Mouse (Mus musculus) brain, embryonic 14.5 days (tissue): Measurements from ENCODE around the gene Fam69a. TPM values are rescaled to one million over a fixed set of nuclear protein-coding genes. Genes with fewer than 3 reads are reported as not detected.
A peak's percentile ranks its signal among the peaks of the same experiment; 100 is the strongest.

ENCODE experiments used
- DNase-seq: peaks from one replicate; pipeline ENCODE4 v3.0.0-alpha.2; 2011; ENCODE audit warnings: low read depth
- CTCF ChIP-seq: fragments of 200-500 bp; IDR thresholded peaks from 2 replicates; pipeline ENCODE4 v1.5.1; 2012; ENCODE audit warnings: inconsistent platforms, mild to moderate bottlenecking, moderate library complexity, borderline replicate concordance; ENCODE audit not compliant: insufficient read depth, insufficient read length; ENCODE audit errors: extremely low read depth
- POLR2A ChIP-seq: fragments of 200-500 bp; IDR thresholded peaks from 2 replicates; pipeline ENCODE4 v1.6.1; 2012; ENCODE audit warnings: mild to moderate bottlenecking, inconsistent platforms, borderline replicate concordance; ENCODE audit not compliant: poor library complexity, insufficient read depth, insufficient read length, severe bottlenecking; ENCODE audit errors: extremely low read depth
- polyA plus RNA-seq: library from polyadenylated mRNA; depleted of rRNA; stranded (reverse); fragments of >200 nt; gene quantifications from 2 replicates; pipeline ENCODE4 v1.2.3, GENCODE M21; 2012

The Fam69a gene
- polyA plus RNA-seq, 1 experiment: 18.9 TPM

DNA sequence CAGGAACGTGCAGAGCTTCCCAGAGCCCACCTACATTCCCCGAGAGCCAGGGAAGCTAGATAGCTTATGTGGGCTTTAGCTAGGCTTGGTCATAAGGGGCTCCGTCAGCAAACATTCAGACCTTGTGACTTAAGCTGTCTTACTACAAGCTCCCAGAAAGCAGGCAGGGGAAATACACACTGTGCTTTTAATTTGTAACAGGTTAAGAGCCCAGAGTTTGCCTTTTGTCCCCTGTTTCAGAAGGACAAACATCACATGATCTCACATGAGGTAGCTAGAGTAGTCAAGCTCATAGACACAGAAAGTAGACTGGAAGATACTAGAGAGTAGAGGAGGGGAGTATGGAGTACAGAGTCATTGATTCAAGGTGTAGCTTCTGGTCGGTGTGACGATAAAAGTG lies 106.2 kb downstream of the Fam69a start:
- no peak for TF ChIP-seq CTCF
- TF ChIP-seq POLR2A: no peak

DNA sequence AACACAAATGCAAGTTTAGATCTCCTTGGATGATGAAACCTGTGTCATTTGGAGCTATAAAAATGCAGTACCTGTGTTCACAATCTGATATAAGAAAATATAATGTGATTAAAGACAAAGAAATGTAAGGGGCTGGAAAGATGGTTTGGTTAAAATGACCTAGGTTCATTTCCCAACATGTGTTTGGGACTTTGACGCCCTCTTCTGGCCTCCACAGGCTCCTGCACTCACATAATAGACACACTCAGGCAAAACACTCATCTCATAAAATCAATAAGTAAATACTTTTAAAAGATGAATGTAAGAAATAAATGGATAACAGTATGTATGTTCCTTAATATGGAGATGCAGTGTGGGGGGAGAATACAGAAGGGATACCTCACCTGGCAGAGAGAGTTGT lies 109.8 kb downstream of the Fam69a start:
- TF ChIP-seq POLR2A (no peak), CTCF (no peak)
- no peak for DNase-seq

More for the DNA sequence above, 106.2 kb downstream of the Fam69a start:
- no peak for DNase-seq

DNA sequence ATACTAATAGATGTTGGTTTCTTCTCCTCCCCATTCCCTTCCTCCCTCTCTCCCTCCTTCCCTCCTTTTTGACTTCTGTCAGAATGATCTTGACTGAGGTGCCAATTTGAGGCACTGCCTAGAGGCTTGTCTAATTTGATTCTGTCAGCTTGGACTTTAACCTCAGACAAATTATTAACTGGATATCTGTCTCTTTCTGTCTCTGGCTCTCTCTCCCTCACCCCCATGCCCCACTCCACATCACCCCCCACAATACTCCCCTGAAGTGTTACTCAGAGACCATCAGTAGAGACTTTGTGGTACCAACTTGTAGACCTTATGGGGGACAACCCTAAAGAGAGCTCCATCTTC lies 111.6 kb downstream of the Fam69a start:
- DNase-seq: no peak
- TF ChIP-seq POLR2A (no peak), CTCF (no peak)

DNA sequence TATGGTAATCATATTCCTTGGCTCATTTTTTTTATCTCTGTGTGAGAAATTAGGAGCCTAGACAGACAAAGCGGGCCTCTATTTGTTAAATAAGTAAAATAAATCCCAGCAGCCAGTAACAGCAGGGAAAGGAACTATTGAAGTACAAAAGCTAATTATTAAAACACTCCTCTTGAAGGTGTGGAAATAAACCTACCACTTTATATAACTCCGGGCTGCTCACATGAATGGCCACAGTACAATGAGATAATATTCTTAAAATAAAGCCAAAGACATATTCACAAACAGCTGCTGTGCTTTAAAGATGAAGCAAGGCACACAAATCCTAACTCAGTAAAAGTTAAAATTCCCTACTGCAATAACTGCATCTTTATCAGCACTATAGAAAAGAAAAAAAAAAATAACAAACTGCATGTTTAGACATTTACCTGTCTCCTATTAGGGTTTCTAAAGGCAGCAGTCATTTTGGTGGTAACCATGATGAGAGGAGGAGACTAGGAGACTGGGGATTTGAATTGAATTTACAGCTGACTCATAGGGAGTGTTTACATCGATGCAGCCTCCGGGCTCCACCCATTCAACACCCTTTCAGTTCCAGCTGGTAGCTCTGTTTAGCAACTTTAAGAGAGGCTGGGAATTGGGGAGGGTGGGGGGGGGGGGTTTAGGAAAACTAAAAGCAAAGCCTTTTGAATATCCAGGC lies 112.2 kb downstream of the Fam69a start, which contains the start of gene Evi5:
Gene Evi5, minus strand, starts transcription at position 547 of the 700 bp plus-strand sequence.
- TF ChIP-seq CTCF (no peak), POLR2A (no peak)
- no peak for DNase-seq

DNA sequence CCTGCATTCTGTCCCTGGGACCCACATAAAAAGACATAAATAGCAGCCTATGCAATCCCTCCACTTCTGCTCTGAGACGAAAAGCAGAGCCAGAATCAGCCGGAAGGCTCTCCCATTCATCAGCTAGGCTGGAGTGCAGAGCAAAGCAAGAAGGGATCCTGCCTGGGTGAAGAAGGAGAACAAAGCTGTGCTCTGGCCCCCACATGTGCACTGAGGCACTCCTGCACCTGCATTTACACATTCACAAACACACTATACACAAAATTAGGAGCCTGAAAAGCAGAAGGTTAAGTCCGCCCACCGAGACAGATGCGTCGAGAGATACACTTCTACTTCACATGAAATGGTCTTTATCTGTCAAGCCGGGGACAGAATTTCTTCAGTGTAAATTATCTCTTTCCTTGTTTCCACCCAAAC lies 113.0 kb downstream of the Fam69a start:
- no peak for TF ChIP-seq CTCF
- no peak for TF ChIP-seq POLR2A
- peak; percentile 55 for DNase-seq

DNA sequence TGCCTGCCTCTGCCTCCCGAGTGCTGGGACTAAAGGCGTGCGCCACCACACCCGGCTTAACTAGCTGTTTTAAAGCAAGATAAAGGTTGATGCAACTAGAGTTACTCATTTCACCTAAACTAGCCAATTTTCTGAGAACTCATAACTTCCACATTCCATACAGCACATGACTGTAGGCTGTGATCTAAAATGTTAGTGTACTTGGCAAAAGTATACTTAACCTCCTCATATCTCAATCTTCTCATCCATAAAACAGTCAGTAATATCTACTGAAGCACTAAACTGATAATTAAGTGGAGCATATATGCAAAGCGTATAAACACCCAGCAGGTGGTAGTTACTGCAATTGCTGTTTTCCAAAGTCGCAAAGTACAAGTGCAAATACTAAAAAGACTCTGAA lies 113.6 kb downstream of the Fam69a start:
- no peak for DNase-seq
- TF ChIP-seq CTCF (no peak), POLR2A (no peak)

DNA sequence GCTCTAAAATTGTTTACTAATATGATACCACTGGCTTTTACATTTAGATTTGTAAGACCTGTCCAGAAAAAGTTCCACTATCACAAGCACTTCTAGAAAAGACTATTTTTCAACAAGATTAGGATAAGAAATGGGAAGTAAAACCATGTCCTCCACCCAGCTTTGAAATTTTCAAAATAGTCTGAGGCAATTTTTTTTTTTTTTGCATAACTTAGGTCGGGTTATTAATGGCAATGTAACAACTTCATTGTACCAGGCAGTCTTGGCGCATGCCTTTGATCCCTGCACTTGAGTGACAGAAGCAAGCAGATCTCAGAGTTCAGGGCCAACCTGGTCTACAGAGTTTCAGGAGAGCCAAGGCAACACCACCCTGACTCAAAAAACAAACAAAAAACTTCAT lies 117.2 kb downstream of the Fam69a start:
- DNase-seq: no peak
- TF ChIP-seq CTCF: no peak
- TF ChIP-seq POLR2A: no peak

DNA sequence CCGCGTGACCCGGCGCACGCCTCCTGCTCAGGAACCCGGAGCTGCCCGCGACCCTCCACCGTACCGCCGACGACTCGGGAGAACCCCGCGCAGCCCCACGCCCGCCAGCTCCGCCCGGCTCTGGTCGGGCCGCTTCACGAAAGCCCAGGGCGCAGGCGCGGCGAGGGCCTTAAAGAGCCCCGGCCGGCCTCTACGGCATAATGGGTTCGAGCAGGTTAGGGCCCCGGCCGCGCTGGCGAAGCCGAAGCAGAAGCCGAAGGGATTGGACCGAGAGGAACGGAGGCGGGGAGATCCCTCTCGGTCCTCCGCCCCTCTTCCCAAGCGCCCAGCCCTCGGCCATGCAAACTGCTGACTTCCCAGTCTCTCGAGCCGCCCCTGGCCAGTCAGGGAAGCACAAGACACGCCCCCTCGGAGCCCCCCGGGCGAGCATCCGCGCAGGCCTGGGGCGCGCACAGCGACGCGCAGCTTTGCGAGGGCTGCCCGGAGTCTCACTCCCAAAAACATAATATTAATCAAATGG lies 117.9 kb downstream of the Fam69a start:
- DNase-seq: peak; percentile 97

DNA sequence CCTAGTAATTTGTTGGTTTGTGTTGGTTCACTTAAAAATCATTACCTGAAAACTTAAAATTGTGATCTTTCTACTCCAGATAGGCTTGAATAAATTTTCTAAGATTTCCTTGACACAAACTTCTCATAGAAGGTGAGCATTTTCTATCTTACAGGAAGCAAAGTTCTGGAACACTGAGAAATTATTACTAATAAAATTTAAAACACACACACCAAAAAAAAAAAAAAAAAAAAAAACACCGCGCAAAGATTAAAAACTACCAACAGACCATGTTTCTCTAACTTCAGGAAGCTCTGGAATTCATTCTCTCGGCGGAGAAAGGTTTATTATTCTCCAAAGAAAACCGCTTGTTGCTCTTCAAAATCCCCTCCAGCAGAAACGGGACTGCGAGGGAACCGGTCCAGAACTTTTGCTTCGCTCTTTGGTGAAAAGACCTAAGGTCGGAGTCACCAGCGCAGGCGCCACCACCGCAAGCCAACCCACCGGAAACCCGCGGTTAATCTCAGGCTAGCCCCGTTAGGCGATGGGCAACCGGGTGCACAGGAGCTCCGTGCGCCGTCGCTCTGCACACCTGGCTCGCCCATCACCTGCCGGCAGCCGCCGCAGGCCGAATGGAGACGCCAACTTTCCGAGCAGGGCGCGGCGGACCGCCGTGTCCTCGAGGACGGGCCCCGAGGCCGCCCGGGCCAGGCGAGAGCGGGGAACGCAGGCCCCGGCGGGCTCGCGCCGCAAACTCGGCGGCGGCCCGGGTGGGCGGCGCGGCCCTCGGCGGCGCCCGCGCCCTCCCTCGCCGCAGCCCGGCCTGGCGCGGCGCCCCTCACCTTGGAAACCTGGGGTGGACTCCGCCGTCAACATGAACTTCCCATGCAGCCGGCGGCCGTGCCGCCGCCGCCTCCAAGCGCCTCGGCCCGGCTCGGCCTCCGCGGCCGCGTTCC lies 118.6 kb downstream of the Fam69a start:
- TF ChIP-seq POLR2A: no peak
- TF ChIP-seq CTCF: no peak
- peak; percentile 64 for DNase-seq

More for the DNA sequence above, 117.9 kb downstream of the Fam69a start:
- peak; percentile 73 for TF ChIP-seq POLR2A
- TF ChIP-seq CTCF: 0 out of 2 replicates have a peak, but pooled peaks have one; percentile 11

DNA sequence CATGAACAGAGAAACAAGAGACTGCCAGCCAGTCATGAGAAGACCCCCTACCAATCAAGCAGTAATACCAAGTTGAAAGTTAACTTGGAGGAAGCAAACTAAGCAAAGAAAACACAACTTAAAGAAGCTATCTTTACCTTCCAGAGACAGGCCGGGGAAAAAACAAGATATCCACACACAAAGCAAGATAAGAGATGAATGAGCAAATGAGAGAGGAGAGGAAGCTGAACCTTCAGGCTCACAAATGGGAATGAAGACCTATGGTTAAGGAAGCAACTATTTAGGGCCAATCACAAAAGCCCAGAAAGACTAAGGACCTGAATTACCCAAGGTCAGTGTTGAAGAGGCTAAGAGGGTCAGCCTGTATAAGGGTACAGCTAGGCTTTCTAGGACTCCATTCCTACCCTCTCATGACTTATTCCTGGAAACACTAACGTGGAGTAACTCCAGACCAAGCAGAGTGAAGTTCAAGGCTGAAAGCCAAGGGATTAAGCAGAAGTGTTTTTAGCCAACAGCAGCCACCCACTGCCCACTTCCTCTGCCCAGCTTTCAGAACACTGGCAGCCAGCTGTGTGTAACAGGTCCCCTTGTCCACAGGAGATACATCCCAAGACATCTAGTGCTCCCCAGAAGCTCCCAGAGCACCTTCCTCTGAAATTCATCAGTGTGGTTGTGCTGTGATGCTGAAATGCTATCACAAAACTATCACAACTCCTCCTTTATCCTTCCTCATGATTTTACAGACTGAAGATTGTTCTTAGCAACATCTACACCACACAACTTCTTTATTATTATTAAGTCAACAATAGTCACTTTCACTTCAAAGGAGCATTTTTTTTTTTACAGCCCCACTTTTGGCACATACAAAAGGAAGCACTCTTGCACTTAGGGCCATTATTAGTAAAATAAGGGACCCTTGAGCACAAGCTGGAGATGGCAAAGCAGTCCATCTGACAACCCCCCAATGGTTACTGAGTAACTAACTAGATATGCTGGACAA lies 120.5 kb downstream of the Fam69a start:
- no peak for DNase-seq
- TF ChIP-seq POLR2A (no peak), CTCF (no peak)
